Mouse (Mus musculus) liver, postnatal 0 days (tissue): ENCODE results near the gene Csnk1g2. TPM values are rescaled to one million over a fixed set of nuclear protein-coding genes. Genes with fewer than 3 reads are reported as not detected.
A peak's percentile ranks its signal among the peaks of the same experiment; 100 is the strongest.

ENCODE experiments used
- ATAC-seq: fragments of 200-750 bp; cut with Nextera tagmentation; 2 replicates; pipeline ENCODE4 v1.8.0; 2017; ENCODE audit warnings: mild to moderate bottlenecking, moderate library complexity
- DNase-seq: peaks from one replicate; pipeline ENCODE4 v3.0.0-alpha.2; 2016
- H3K27ac ChIP-seq: fragments of 300-500 bp; sonication (generic); 2 replicates; pipeline ENCODE4 v1.5.1; 2014; ENCODE audit warnings: antibody characterized with exemption, moderate library complexity, mild to moderate bottlenecking, low read depth
- H3K27me3 ChIP-seq: fragments of 300-500 bp; sonication (generic); 2 replicates; pipeline ENCODE4 v1.6.1; 2014; ENCODE audit warnings: low read length, control low read depth, mixed read lengths; ENCODE audit not compliant: insufficient read depth
- H3K36me3 ChIP-seq: fragments of 300-500 bp; sonication (generic); replicated peaks from 2 replicates; pipeline ENCODE4 v1.6.1; 2014; ENCODE audit warnings: mild to moderate bottlenecking, control low read depth, low read length, moderate library complexity, mixed read lengths; ENCODE audit not compliant: insufficient read depth
- H3K4me1 ChIP-seq: fragments of 300-500 bp; sonication (generic); 2 replicates; pipeline ENCODE4 v1.6.1; 2014; ENCODE audit warnings: antibody characterized with exemption, mild to moderate bottlenecking, control low read depth; ENCODE audit not compliant: insufficient read depth
- H3K4me2 ChIP-seq: fragments of 300-500 bp; sonication (generic); 2 replicates; pipeline ENCODE4 v1.6.1; 2014; ENCODE audit warnings: low read depth, mild to moderate bottlenecking, low read length, moderate library complexity, mixed read lengths
- H3K4me3 ChIP-seq: fragments of 300-500 bp; sonication (generic); 2 replicates; pipeline ENCODE4 v1.5.1; 2014; ENCODE audit warnings: low read depth, low read length
- H3K9ac ChIP-seq: fragments of 300-500 bp; sonication (generic); replicated peaks from 2 replicates; pipeline ENCODE4 v1.6.1; 2014; ENCODE audit warnings: mild to moderate bottlenecking, moderate library complexity
- H3K9me3 ChIP-seq: fragments of 300-500 bp; sonication (generic); 2 replicates; pipeline ENCODE4 v1.6.1; 2016; ENCODE audit warnings: mild to moderate bottlenecking, control low read depth, low read length, mixed read lengths
- CTCF ChIP-seq: sonication (generic); IDR thresholded peaks from 2 replicates; pipeline ENCODE4 v1.5.1; 2016; ENCODE audit warnings: antibody characterized with exemption, low read depth
- EP300 ChIP-seq: IDR thresholded peaks from 2 replicates; pipeline ENCODE4 v1.6.1; 2016; ENCODE audit warnings: antibody characterized with exemption, low read depth, mild to moderate bottlenecking
- WGBS: fragments of 180-500 bp; shearing (Covaris S2); extraction: QIAGEN DNeasy Blood & Tissue Kit; methylation state at CpG from one replicate; pipeline ENCODE4 v1.1.7; 2014; ENCODE audit not compliant: insufficient replicate concordance; 5-methylcytosine and 5-hydroxymethylcytosine counted together
- microRNA-seq: library from miRNA; unstranded; fragments of <30 nt; microRNA quantifications from one replicate; pipeline ENCODE4, GENCODE M21; 2016
- polyA plus RNA-seq: library from polyadenylated mRNA; unstranded; fragments of >200 nt; fragmentation: Nextera tagmentation; extraction: Ambion mirVana; gene quantifications from 2 replicates; pipeline ENCODE4 v1.2.1, GENCODE M21; 2015

Gene Csnk1g2
- polyA plus RNA-seq, 1 experiment from 2014 or later = 41.4 TPM

DNA sequence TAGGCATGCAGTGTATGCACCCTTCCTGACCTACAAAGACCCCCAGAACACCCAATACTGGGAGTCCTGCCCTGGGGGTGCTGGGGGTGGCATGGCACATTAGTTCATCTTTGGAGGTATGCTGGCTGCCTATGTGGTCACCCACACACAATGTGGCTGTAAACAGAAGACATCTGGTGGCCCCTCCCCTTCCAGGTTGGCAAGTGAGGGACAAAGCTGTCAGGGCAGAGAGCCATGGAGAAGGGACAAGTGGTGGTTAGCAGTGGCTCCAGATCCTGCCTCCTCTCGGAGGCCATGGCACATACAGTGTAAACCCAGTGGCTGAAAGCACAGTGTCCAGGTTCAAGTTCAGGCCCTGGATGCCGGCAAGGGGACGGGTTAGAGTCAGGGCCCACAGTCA lies 64.0 kb downstream of the Csnk1g2 start:
- Histone ChIP-seq H3K27ac (0 out of 2 replicates have a peak overlapping the region, but pooled peaks have one; percentile 18), H3K4me3 (no peak overlapping the region), H3K9ac (no peak overlapping the region), H3K4me1 (peaks cover 19% of the 10 kb centered on the region; the same call in 1 of the 2 replicates), H3K9me3 (no peaks in the 10 kb centered on the region), H3K27me3 (no peaks in the 10 kb centered on the region), H3K36me3 (peaks cover 44% of the 10 kb centered on the region), H3K4me2 (no peak overlapping the region)
- ATAC-seq (no peak), DNase-seq (no peak)
- no peak for TF ChIP-seq EP300
- no peak for TF ChIP-seq CTCF
- 92% methylated on average over 3 of the region's 3 CpGs for WGBS

DNA sequence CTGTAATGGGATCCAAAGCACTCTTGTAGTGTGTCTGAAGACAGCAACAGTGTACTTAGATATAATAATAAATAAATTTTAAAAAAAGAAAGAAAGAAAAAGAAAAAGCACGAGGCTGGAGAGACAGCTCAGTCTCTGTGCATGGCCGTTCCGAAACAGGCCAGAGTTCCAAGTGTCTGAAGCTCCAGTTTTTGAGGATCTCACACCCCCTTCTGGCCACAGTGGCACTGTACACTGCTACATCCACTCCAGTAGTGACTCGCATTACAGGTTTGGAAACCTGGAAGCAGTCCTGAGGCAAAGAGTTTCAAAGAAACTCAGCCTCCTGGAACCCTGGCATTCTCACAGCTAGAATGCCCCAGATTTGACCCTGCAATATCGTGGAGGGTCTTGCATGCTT lies 65.2 kb downstream of the Csnk1g2 start:
- H3K9me3 ChIP-seq = no peaks in the 10 kb centered on the region
- H3K4me3 ChIP-seq = no peak overlapping the region
- H3K4me1 ChIP-seq = peaks cover 29% of the 10 kb centered on the region
- H3K36me3 ChIP-seq = peaks cover 44% of the 10 kb centered on the region
- 40% methylated on average over 5 of the region's 5 CpGs for WGBS
- H3K9ac ChIP-seq = no peak overlapping the region
- no peak for TF ChIP-seq EP300
- TF ChIP-seq CTCF = peak; percentile 91
- H3K27me3 ChIP-seq = no peaks in the 10 kb centered on the region
- peak; percentile 69 for ATAC-seq
- H3K27ac ChIP-seq = no peak overlapping the region
- peak; percentile 84 for DNase-seq
- H3K4me2 ChIP-seq = no peak overlapping the region

Small RNA genes lying within 50 kb of the gene (microRNA-seq; reads per million reads assigned to microRNA genes)
- gene Mir6912 = not detected

Other genes starting within 250 kb of the Csnk1g2 start
- gene Mex3d, start 235.2 kb upstream of the Csnk1g2 start, polyA plus RNA-seq = 0.72 and 0.99 TPM in 2 replicates
- gene Mbd3, start 223.3 kb upstream of the Csnk1g2 start, polyA plus RNA-seq = 33.4 and 33.5 TPM in 2 replicates
- gene Uqcr11, start 216.0 kb upstream of the Csnk1g2 start, polyA plus RNA-seq = 753 and 771 TPM in 2 replicates
- 28.2 and 29.5 TPM in 2 replicates for gene Tcf3, start 189.2 kb upstream of the Csnk1g2 start, polyA plus RNA-seq
- not detected in 2 replicates for gene Onecut3, start 128.0 kb upstream of the Csnk1g2 start, polyA plus RNA-seq
- gene Atp8b3, start 83.7 kb upstream of the Csnk1g2 start, polyA plus RNA-seq = not detected in 2 replicates
- 7.4 and 8.1 TPM in 2 replicates for gene Rexo1, start 61.3 kb upstream of the Csnk1g2 start, polyA plus RNA-seq
- 6.1 and 6.5 TPM in 2 replicates for gene Klf16, start 45.5 kb upstream of the Csnk1g2 start, polyA plus RNA-seq
- 50.2 and 59.3 TPM in 2 replicates for gene Abhd17a, start 32.5 kb upstream of the Csnk1g2 start, polyA plus RNA-seq
- gene Scamp4, start 20.0 kb upstream of the Csnk1g2 start, polyA plus RNA-seq = 27.5 and 29.2 TPM in 2 replicates
- gene Adat3, start 20.0 kb upstream of the Csnk1g2 start, polyA plus RNA-seq = 2.1 and 2.6 TPM in 2 replicates
- gene Gm49322, start 16.8 kb upstream of the Csnk1g2 start, polyA plus RNA-seq = 0.20 and 0.52 TPM in 2 replicates
- 10.7 and 11.5 TPM in 2 replicates for gene Btbd2, start 34.2 kb downstream of the Csnk1g2 start, polyA plus RNA-seq
- gene Mknk2, start 55.3 kb downstream of the Csnk1g2 start, polyA plus RNA-seq = 45.8 and 46.1 TPM in 2 replicates
- gene Mob3a, start 79.1 kb downstream of the Csnk1g2 start, polyA plus RNA-seq = 14.7 and 17.3 TPM in 2 replicates
- 7.9 and 10.4 TPM in 2 replicates for gene Izumo4, start 79.3 kb downstream of the Csnk1g2 start, polyA plus RNA-seq
- 16.4 and 19.0 TPM in 2 replicates for gene Ap3d1, start 119.4 kb downstream of the Csnk1g2 start, polyA plus RNA-seq
- gene Dot1l, start 132.4 kb downstream of the Csnk1g2 start, polyA plus RNA-seq = 4.6 TPM in 2 replicates
- gene Sf3a2, start 175.4 kb downstream of the Csnk1g2 start, polyA plus RNA-seq = 20.9 and 22.2 TPM in 2 replicates
- gene Plekhj1, start 175.8 kb downstream of the Csnk1g2 start, polyA plus RNA-seq = 42.0 and 43.7 TPM in 2 replicates
- gene Amh, start 182.4 kb downstream of the Csnk1g2 start, polyA plus RNA-seq = 0.06 TPM in 1 of 2 replicates, not detected in the other
- 1.6 TPM in 1 of 2 replicates, not detected in the other for gene Jsrp1, start 190.7 kb downstream of the Csnk1g2 start, polyA plus RNA-seq
- 1,017 and 1,029 TPM in 2 replicates for gene Oaz1, start 203.8 kb downstream of the Csnk1g2 start, polyA plus RNA-seq
- gene Lingo3, start 221.2 kb downstream of the Csnk1g2 start, polyA plus RNA-seq = not detected in 2 replicates
- gene Lsm7, start 232.4 kb downstream of the Csnk1g2 start, polyA plus RNA-seq = 104 and 108 TPM in 2 replicates
- gene Sppl2b, start 232.4 kb downstream of the Csnk1g2 start, polyA plus RNA-seq = 27.6 and 27.7 TPM in 2 replicates
- 0.12 TPM in 2 replicates for gene Tmprss9, start 249.0 kb downstream of the Csnk1g2 start, polyA plus RNA-seq